Mouse (Mus musculus) embryonic fibroblast, embryonic 13.5 days (primary cell): Measurements from ENCODE around the gene Prrx2.

Experiments
- CTCF ChIP-seq: IDR thresholded peaks from 2 replicates; pipeline ENCODE4 v1.5.1; 2011; ENCODE audit warnings: mild to moderate bottlenecking, control low read depth, low read length, moderate library complexity, borderline replicate concordance; ENCODE audit not compliant: insufficient read depth
- POLR2A ChIP-seq: IDR thresholded peaks from 2 replicates; pipeline ENCODE4 v1.6.1; 2011; ENCODE audit warnings: low read depth, mild to moderate bottlenecking, control low read depth, low read length, moderate library complexity

DNA sequence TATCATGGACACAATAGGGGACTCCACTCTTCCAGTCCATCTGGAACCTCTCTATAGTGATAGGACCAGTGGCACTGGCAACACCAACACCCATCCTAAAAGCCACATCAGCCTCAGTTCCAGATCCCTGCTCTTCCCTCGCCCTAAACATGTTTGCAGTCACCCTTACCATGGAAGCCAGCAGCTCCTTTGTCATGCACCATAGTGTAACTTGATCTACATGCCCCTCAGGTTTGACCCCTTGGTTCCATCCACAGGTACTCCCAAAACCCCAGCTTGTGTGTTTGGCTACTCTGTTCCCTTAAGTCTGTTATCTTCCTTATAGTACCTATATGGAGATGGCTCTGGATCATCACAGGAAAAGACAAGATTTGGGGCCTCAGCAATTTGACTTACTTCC is 18.4 kb upstream of the Prrx2 start:
- no peak for TF ChIP-seq CTCF
- no peak for TF ChIP-seq POLR2A
